Mouse (Mus musculus): ENCODE data around the gene Dnajc28. TPM values are rescaled to one million over a fixed set of nuclear protein-coding genes. Genes with fewer than 3 reads are reported as not detected.
"Not testable (repeated sequence)": the region's sequence is repeated elsewhere in the genome, so short reads cannot be mapped to it uniquely, and the experiment has no call there.

The Dnajc28 gene
- polyA plus RNA-seq, 1 experiment from 2014 or later: 4.6 TPM

GRCm38 (mm10) chr16:91647461-91648219 is 28.8 kb upstream of the Dnajc28 start, which contains the start of gene Son:
TSS of gene Son (plus strand) at chr16:91647506.
- no peaks in the 10 kb centered on the region for H3K9me3 ChIP-seq
- peak within 1 kb of the TSS; percentile 99 for H3K27ac ChIP-seq (replicated peaks)
- peak within 1 kb of the TSS; percentile 85 for H3K4me3 ChIP-seq
- H3K27me3 ChIP-seq (replicated peaks; ENCODE audit: low read depth, poor library complexity, severe bottlenecking): no peaks in the 10 kb centered on the region
- DNase-seq (ENCODE audit: low spot score): peak; percentile 97
- WGBS: under 1% methylated on average over 70 of the region's 70 CpGs
- H3K36me3 ChIP-seq (replicated peaks): peaks cover 38% of the 10 kb centered on the region
- peaks cover 15% of the 10 kb centered on the region for H3K4me1 ChIP-seq

GRCm38 (mm10) chr16:91646681-91647419 is 28.0 kb upstream of the Dnajc28 start, which contains the start of gene Gart:
TSS of gene Gart (minus strand) at chr16:91646952.
- Histone ChIP-seq H3K27me3 (replicated peaks; ENCODE audit: low read depth, poor library complexity, severe bottlenecking) (no peaks in the 10 kb centered on the region), H3K27ac (replicated peaks) (peak within 1 kb of the TSS; percentile 99), H3K4me3 (peak within 1 kb of the TSS; percentile 85), H3K36me3 (replicated peaks) (peaks cover 38% of the 10 kb centered on the region), H3K9me3 (no peaks in the 10 kb centered on the region), H3K4me1 (peaks cover 15% of the 10 kb centered on the region)
- peak; percentile 95 for DNase-seq (ENCODE audit: low spot score)
- WGBS: under 1% methylated on average over 59 of the region's 59 CpGs

- Histone ChIP-seq H3K27ac (replicated peaks) (peak overlapping the region; percentile 99), H3K4me3 (peak overlapping the region; percentile 85), H3K4me1 (peaks cover 15% of the 10 kb centered on the region), H3K27me3 (replicated peaks; ENCODE audit: low read depth, poor library complexity, severe bottlenecking) (no peaks in the 10 kb centered on the region), H3K36me3 (replicated peaks) (peaks cover 38% of the 10 kb centered on the region), H3K9me3 (no peaks in the 10 kb centered on the region)
- peak; percentile 28 for DNase-seq (ENCODE audit: low spot score)
- WGBS: 2% methylated on average over 11 of the region's 11 CpGs
Observed at GRCm38 (mm10) chr16:91645995-91646602, 27.3 kb upstream of the Dnajc28 start.

- H3K4me1 ChIP-seq: peaks cover 15% of the 10 kb centered on the region
- H3K4me3 ChIP-seq: peak overlapping the region; percentile 85
- H3K27me3 ChIP-seq (replicated peaks; ENCODE audit: low read depth, poor library complexity, severe bottlenecking); DNase-seq (ENCODE audit: low spot score); H3K27ac ChIP-seq (replicated peaks); H3K9me3 ChIP-seq: not testable (repeated sequence)
- H3K36me3 ChIP-seq (replicated peaks): peaks cover 39% of the 10 kb centered on the region
- 67% methylated on average over 1 of the region's 2 CpGs for WGBS
Observed at GRCm38 (mm10) chr16:91645420-91645819, 26.6 kb upstream of the Dnajc28 start.

DNA sequence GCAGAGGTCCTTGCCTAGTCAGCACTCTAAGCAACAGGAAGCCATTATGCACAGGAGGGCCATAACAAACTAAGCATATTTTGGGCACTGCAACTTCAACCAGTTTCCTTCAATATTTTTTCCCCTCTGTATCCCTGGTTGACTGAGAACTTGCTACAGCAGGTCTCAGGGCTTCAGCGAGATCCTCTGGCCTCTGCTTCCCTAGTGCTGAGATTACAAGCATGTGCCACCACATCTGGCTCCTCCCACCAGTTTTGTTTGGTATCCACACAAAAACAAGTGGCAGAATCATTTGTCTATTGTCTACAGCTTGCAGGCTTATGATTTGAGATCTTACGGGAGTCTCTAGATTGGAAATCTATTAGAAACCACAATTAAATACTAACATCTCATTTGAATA is 26.1 kb upstream of the Dnajc28 start:
- peaks cover 41% of the 10 kb centered on the region for H3K36me3 ChIP-seq (replicated peaks)
- 86% methylated on average over 2 of the region's 2 CpGs for WGBS
- H3K4me3 ChIP-seq: no peak overlapping the region
- H3K27ac ChIP-seq (replicated peaks): no peak overlapping the region
- no peak for DNase-seq (ENCODE audit: low spot score)
- peaks cover 10% of the 10 kb centered on the region for H3K4me1 ChIP-seq
- H3K27me3 ChIP-seq (replicated peaks; ENCODE audit: low read depth, poor library complexity, severe bottlenecking): no peaks in the 10 kb centered on the region
- H3K9me3 ChIP-seq: no peaks in the 10 kb centered on the region

DNA sequence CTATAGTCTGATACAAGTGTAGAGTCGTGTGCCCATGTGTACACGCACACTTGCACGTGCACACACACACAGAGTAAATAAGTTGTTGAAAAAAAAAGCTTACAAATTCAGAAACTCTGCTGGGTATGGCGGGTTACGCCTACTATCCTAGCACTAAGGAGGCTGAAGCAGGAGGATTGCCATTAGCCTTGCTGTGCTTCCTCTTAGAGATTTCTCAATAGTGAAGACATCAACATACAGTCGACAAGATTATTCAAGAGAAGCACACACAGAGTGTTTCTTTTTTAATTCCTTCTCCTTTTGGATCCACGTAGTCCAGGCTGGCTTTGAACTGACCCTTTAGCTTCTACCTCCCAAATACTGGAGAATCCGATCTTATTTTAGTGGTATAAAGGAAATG is 21.3 kb upstream of the Dnajc28 start:
- Histone ChIP-seq H3K9me3 (no peaks in the 10 kb centered on the region), H3K4me1 (no peaks in the 10 kb centered on the region), H3K27ac (replicated peaks) (no peak overlapping the region), H3K27me3 (replicated peaks; ENCODE audit: low read depth, poor library complexity, severe bottlenecking) (no peaks in the 10 kb centered on the region), H3K4me3 (no peak overlapping the region), H3K36me3 (replicated peaks) (peaks cover 89% of the 10 kb centered on the region)
- no peak for DNase-seq (ENCODE audit: low spot score)
- 95% methylated on average over 8 of the region's 8 CpGs for WGBS

DNA sequence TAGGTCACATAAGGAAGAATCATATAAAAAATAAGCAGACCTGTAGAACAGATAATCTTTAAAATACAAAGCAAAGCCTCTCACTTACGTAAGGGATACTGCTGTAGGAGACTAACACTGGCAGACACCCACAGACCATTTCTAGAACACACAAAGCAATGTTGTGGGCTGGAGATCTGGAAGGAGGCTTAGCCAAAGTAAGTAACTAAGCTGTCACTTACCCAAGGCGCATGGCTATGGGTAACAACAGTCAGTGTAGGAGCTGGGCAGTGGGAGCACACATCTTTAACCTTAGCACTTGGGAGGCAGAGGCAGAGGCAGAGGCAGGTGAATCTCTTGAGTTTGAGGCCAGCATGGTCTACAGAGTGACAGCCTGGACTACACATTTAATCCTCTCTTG is 20.8 kb upstream of the Dnajc28 start:
- Histone ChIP-seq H3K9me3 (no peaks in the 10 kb centered on the region), H3K4me3 (no peak overlapping the region), H3K27me3 (replicated peaks; ENCODE audit: low read depth, poor library complexity, severe bottlenecking) (no peaks in the 10 kb centered on the region), H3K27ac (replicated peaks) (no peak overlapping the region), H3K36me3 (replicated peaks) (peaks cover 92% of the 10 kb centered on the region), H3K4me1 (no peaks in the 10 kb centered on the region)
- no peak for DNase-seq (ENCODE audit: low spot score)
- 93% methylated on average over 2 of the region's 2 CpGs for WGBS

DNA sequence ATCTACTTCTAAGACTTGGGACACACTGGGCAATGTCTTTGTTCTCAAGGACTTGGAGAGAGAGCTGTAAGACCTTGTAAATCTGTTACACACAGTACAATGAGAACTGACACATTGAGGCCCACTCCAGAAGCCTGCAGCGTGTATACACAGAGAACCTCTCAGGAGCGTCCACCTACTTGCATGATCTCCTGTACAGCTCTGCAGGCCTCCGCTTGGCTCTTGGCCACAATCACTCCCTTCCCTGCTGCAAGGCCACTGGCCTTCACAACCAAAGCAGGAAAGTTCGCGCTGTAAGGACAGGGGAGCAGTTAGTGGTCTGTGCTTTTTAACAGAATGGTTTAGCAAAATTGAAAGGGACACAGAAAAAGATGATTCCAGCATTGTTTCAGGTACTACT is 20.3 kb upstream of the Dnajc28 start:
- no peaks in the 10 kb centered on the region for H3K9me3 ChIP-seq
- no peak overlapping the region for H3K4me3 ChIP-seq
- H3K4me1 ChIP-seq: no peaks in the 10 kb centered on the region
- H3K27me3 ChIP-seq (replicated peaks; ENCODE audit: low read depth, poor library complexity, severe bottlenecking): no peaks in the 10 kb centered on the region
- H3K27ac ChIP-seq (replicated peaks): no peak overlapping the region
- 93% methylated on average over 5 of the region's 5 CpGs for WGBS
- DNase-seq (ENCODE audit: low spot score): no peak
- peaks cover 96% of the 10 kb centered on the region for H3K36me3 ChIP-seq (replicated peaks)

DNA sequence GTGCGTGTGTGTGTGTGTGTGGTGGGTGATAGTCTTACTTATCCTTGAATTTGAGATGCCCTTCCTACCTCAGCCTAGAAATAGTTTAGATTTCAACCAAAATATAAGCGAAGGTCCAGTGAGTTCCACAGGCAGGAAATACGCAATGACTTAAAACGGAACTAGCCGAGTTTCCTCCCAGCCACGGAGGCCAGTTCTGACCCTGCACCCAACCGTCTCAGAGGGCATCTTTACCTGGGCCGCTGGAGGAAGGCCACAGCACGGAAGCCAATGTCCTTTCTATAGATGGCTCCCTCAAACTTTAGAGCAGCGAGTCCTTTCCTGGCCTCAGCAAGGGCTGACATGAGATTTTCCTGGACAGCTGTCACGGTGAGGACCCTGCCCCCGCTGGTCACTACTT is 14.8 kb upstream of the Dnajc28 start:
- Histone ChIP-seq H3K9me3 (no peaks in the 10 kb centered on the region), H3K27me3 (replicated peaks; ENCODE audit: low read depth, poor library complexity, severe bottlenecking) (no peaks in the 10 kb centered on the region), H3K4me3 (no peak overlapping the region), H3K36me3 (replicated peaks) (peaks cover 98% of the 10 kb centered on the region), H3K27ac (replicated peaks) (no peak overlapping the region), H3K4me1 (no peaks in the 10 kb centered on the region)
- DNase-seq (ENCODE audit: low spot score): no peak
- WGBS: 90% methylated on average over 12 of the region's 12 CpGs

DNA sequence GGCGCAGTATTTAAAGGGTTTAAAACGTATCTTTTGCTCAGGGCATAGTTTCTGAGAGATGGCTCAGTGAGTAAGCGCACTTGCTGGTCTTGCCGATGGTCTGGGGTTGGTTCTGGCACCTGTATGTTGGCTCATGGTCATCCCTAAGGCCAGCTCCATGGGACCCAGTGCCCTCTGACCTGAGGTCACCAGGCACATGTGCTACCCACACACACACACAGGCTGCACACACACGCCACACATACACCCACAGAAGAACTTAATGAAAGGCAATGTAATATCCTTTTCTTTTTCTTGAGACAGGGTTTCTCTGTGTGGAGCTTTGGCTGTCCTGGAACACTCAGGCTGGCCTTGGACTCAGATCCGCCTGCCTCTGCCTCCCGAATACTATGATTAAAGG is 14.1 kb upstream of the Dnajc28 start:
- peaks cover 98% of the 10 kb centered on the region for H3K36me3 ChIP-seq (replicated peaks)
- no peaks in the 10 kb centered on the region for H3K4me1 ChIP-seq
- no peak overlapping the region for H3K27ac ChIP-seq (replicated peaks)
- DNase-seq (ENCODE audit: low spot score): no peak
- H3K9me3 ChIP-seq: no peaks in the 10 kb centered on the region
- H3K27me3 ChIP-seq (replicated peaks; ENCODE audit: low read depth, poor library complexity, severe bottlenecking): no peaks in the 10 kb centered on the region
- 92% methylated on average over 7 of the region's 7 CpGs for WGBS
- no peak overlapping the region for H3K4me3 ChIP-seq

- H3K36me3 ChIP-seq (replicated peaks): peaks cover 98% of the 10 kb centered on the region
- H3K27me3 ChIP-seq (replicated peaks; ENCODE audit: low read depth, poor library complexity, severe bottlenecking): no peaks in the 10 kb centered on the region
- DNase-seq (ENCODE audit: low spot score): no peak
- H3K4me3 ChIP-seq: no peak overlapping the region
- no peaks in the 10 kb centered on the region for H3K9me3 ChIP-seq
- WGBS: 92% methylated on average over 5 of the region's 5 CpGs
- no peak overlapping the region for H3K27ac ChIP-seq (replicated peaks)
- H3K4me1 ChIP-seq: no peaks in the 10 kb centered on the region
Observed at GRCm38 (mm10) chr16:91632439-91632838, 13.6 kb upstream of the Dnajc28 start.

DNA sequence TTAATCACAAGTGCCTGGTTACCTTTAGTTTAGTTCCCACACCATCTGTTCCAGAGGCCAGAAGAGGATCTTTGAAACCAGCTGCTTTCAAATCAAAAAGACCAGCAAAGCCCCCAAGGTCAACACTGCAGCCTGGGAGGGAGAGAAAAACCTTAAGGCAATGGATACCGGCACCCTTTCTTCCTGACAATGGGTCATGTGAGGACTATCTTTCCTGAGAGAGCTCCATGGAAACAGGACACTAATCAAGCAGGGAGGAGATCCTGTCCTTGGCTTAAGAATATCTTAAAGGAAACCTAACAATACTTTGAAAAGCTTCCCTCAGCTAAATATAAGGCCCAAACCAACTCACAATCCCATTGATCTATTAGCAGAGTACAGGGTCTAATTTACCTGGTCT is 11.8 kb upstream of the Dnajc28 start:
- H3K9me3 ChIP-seq: no peaks in the 10 kb centered on the region
- 71% methylated on average over 1 of the region's 1 CpGs for WGBS
- no peak overlapping the region for H3K4me3 ChIP-seq
- DNase-seq (ENCODE audit: low spot score): no peak
- H3K36me3 ChIP-seq (replicated peaks): peaks cover 98% of the 10 kb centered on the region
- H3K27me3 ChIP-seq (replicated peaks; ENCODE audit: low read depth, poor library complexity, severe bottlenecking): no peaks in the 10 kb centered on the region
- H3K4me1 ChIP-seq: no peaks in the 10 kb centered on the region
- H3K27ac ChIP-seq (replicated peaks): no peak overlapping the region
